Mouse (Mus musculus): ENCODE measurements around the gene Nck2. TPM values are rescaled to one million over a fixed set of nuclear protein-coding genes. Genes with fewer than 3 reads are reported as not detected.
A peak's percentile ranks its signal among the peaks of the same experiment; 100 is the strongest.

Nck2 gene
- polyA plus RNA-seq (2012; rRNA removed), result 29.8 and 42.0 TPM in 2 replicates

GRCm38 (mm10) chr1:43444531-43444930 lies at the start of gene Nck2:
TSS of gene Nck2 (plus strand) at chr1:43444579.
- DNase-seq (ENCODE audit: low read depth, low spot score), result peak; percentile 84
- WGBS, result 20% methylated on average over 9 of the region's 9 CpGs

GRCm38 (mm10) chr1:43395040-43395439 lies 49.3 kb upstream of the Nck2 start:
- DNase-seq (ENCODE audit: low read depth, low spot score), result no peak
- WGBS, result 89% methylated on average over 2 of the region's 2 CpGs

- DNase-seq (ENCODE audit: low read depth, low spot score), result no peak
- WGBS, result 88% methylated on average over 1 of the region's 1 CpGs
Observed at GRCm38 (mm10) chr1:43395799-43396198, 48.6 kb upstream of the Nck2 start.

GRCm38 (mm10) chr1:43396522-43396921 lies 47.9 kb upstream of the Nck2 start:
- 86% methylated on average over 5 of the region's 5 CpGs for WGBS
- no peak for DNase-seq (ENCODE audit: low read depth, low spot score)

GRCm38 (mm10) chr1:43397096-43397495 lies 47.3 kb upstream of the Nck2 start:
- 97% methylated on average over 2 of the region's 2 CpGs for WGBS
- no peak for DNase-seq (ENCODE audit: low read depth, low spot score)

- DNase-seq (ENCODE audit: low read depth, low spot score), result no peak
- WGBS, result 81% methylated on average over 10 of the region's 10 CpGs
Observed at GRCm38 (mm10) chr1:43398738-43399601, 45.4 kb upstream of the Nck2 start.

- WGBS, result 58% methylated on average over 8 of the region's 8 CpGs
- no peak for DNase-seq (ENCODE audit: low read depth, low spot score)
Observed at GRCm38 (mm10) chr1:43399602-43400216, 44.7 kb upstream of the Nck2 start.

- 58% methylated on average over 3 of the region's 3 CpGs for WGBS
- no peak for DNase-seq (ENCODE audit: low read depth, low spot score)
Observed at GRCm38 (mm10) chr1:43400655-43401054, 43.7 kb upstream of the Nck2 start.

GRCm38 (mm10) chr1:43403341-43403740 lies 41.0 kb upstream of the Nck2 start:
- DNase-seq (ENCODE audit: low read depth, low spot score), result no peak

GRCm38 (mm10) chr1:43404693-43405678 lies 39.4 kb upstream of the Nck2 start:
- DNase-seq (ENCODE audit: low read depth, low spot score), result peak; percentile 11
- 21% methylated on average over 9 of the region's 9 CpGs for WGBS

- WGBS, result 51% methylated on average over 4 of the region's 4 CpGs
Observed at GRCm38 (mm10) chr1:43409019-43409418, 35.4 kb upstream of the Nck2 start.

GRCm38 (mm10) chr1:43412825-43413224 lies 31.6 kb upstream of the Nck2 start:
- 86% methylated on average over 3 of the region's 3 CpGs for WGBS
- DNase-seq (ENCODE audit: low read depth, low spot score), result no peak

More at GRCm38 (mm10) chr1:43409019-43409418, 35.4 kb upstream of the Nck2 start:
- DNase-seq (ENCODE audit: low read depth, low spot score), result no peak

- DNase-seq (ENCODE audit: low read depth, low spot score), result no peak
- WGBS, result 60% methylated on average over 3 of the region's 3 CpGs
Observed at GRCm38 (mm10) chr1:43413298-43413697, 31.1 kb upstream of the Nck2 start.

- 61% methylated on average over 4 of the region's 4 CpGs for WGBS
- DNase-seq (ENCODE audit: low read depth, low spot score), result no peak
Observed at GRCm38 (mm10) chr1:43413749-43414148, 30.6 kb upstream of the Nck2 start.

GRCm38 (mm10) chr1:43414228-43414627 lies 30.2 kb upstream of the Nck2 start:
- no peak for DNase-seq (ENCODE audit: low read depth, low spot score)

GRCm38 (mm10) chr1:43414971-43415370 lies 29.4 kb upstream of the Nck2 start:
- DNase-seq (ENCODE audit: low read depth, low spot score), result no peak

GRCm38 (mm10) chr1:43422969-43423748 lies 21.2 kb upstream of the Nck2 start:
- DNase-seq (ENCODE audit: low read depth, low spot score), result no peak
- WGBS, result 40% methylated on average over 4 of the region's 4 CpGs

- WGBS, result 61% methylated on average over 4 of the region's 4 CpGs
- DNase-seq (ENCODE audit: low read depth, low spot score), result no peak
Observed at GRCm38 (mm10) chr1:43426526-43426925, 17.9 kb upstream of the Nck2 start.

- DNase-seq (ENCODE audit: low read depth, low spot score), result no peak
- WGBS, result 83% methylated on average over 6 of the region's 6 CpGs
Observed at GRCm38 (mm10) chr1:43426993-43427535, 17.3 kb upstream of the Nck2 start.
